Mouse (Mus musculus) forebrain, embryonic 16.5 days (tissue): ENCODE measurements around the gene Kcnab2. TPM values are rescaled to one million over a fixed set of nuclear protein-coding genes. Genes with fewer than 3 reads are reported as not detected.

Experiments
- ATAC-seq: fragments of 200-750 bp; cut with Nextera tagmentation; 2 replicates; pipeline ENCODE4 v1.8.0; 2017; ENCODE audit warnings: mild to moderate bottlenecking, moderate library complexity
- H3K27ac ChIP-seq: fragments of 300-500 bp; sonication (generic); 2 replicates; pipeline ENCODE4 v1.5.1; 2014; ENCODE audit warnings: low read length, control low read depth
- H3K27me3 ChIP-seq: fragments of 300-500 bp; sonication (generic); replicated peaks from 2 replicates; pipeline ENCODE4 v1.6.1; 2014; ENCODE audit warnings: low read length; ENCODE audit not compliant: control insufficient read depth, insufficient read depth
- H3K36me3 ChIP-seq: fragments of 300-500 bp; sonication (generic); 2 replicates; pipeline ENCODE4 v1.6.1; 2014; ENCODE audit not compliant: control insufficient read depth, insufficient read depth
- H3K4me1 ChIP-seq: fragments of 300-500 bp; sonication (generic); replicated peaks from 2 replicates; pipeline ENCODE4 v1.6.1; 2014; ENCODE audit warnings: low read length; ENCODE audit not compliant: control insufficient read depth, insufficient read depth
- H3K4me2 ChIP-seq: fragments of 300-500 bp; sonication (generic); 2 replicates; pipeline ENCODE4 v1.6.1; 2014; ENCODE audit warnings: mild to moderate bottlenecking, low read length, control low read depth
- H3K4me3 ChIP-seq: fragments of 300-500 bp; sonication (generic); replicated peaks from 2 replicates; pipeline ENCODE4 v1.5.1; 2014; ENCODE audit warnings: mild to moderate bottlenecking, low read length, control low read depth
- H3K9ac ChIP-seq: fragments of 300-500 bp; sonication (generic); replicated peaks from 2 replicates; pipeline ENCODE4 v1.6.1; 2014; ENCODE audit warnings: low read depth, low read length, control low read depth
- H3K9me3 ChIP-seq: fragments of 300-500 bp; sonication (generic); 2 replicates; pipeline ENCODE4 v1.6.1; 2016; ENCODE audit warnings: low read length; ENCODE audit not compliant: control insufficient read depth
- WGBS: fragments of 180-500 bp; shearing (Covaris S2); extraction: QIAGEN DNeasy Blood & Tissue Kit; methylation state at CpG from one replicate; pipeline ENCODE4 v1.1.7; 2014; 5-methylcytosine and 5-hydroxymethylcytosine counted together
- polyA plus RNA-seq: library from polyadenylated mRNA; unstranded; fragments of >200 nt; fragmentation: Nextera tagmentation; extraction: Ambion mirVana; gene quantifications from 2 replicates; pipeline ENCODE4 v1.2.1, GENCODE M21; 2015

Kcnab2 gene
- polyA plus RNA-seq = 15.1 and 19.2 TPM in 2 replicates

- ATAC-seq = peak; percentile 98
- H3K4me3 ChIP-seq = peak within 1 kb of the TSS; percentile 92
- no peaks in the 10 kb centered on the region for H3K36me3 ChIP-seq
- peak within 1 kb of the TSS; percentile 86 for H3K4me2 ChIP-seq
- peak within 1 kb of the TSS; percentile 93 for H3K9ac ChIP-seq
- H3K9me3 ChIP-seq = no peaks in the 10 kb centered on the region
- WGBS = under 1% methylated on average over 63 of the region's 63 CpGs
- H3K4me1 ChIP-seq = peaks cover 13% of the 10 kb centered on the region
- H3K27me3 ChIP-seq = no peaks in the 10 kb centered on the region
- peak within 1 kb of the TSS; percentile 85 for H3K27ac ChIP-seq
Measured at GRCm38 (mm10) chr4:152477466-152478223, at the start of gene Kcnab2. Gene Kcnab2, minus strand, starts transcription at chr4:152477871.

GRCm38 (mm10) chr4:152520083-152520482, 42.4 kb upstream of the Kcnab2 start:
- Histone ChIP-seq H3K9me3 (no peaks in the 10 kb centered on the region), H3K4me1 (peaks cover 2% of the 10 kb centered on the region; the same call in 1 of the 2 replicates), H3K4me2 (no peak overlapping the region), H3K27ac (no peak overlapping the region), H3K36me3 (no peaks in the 10 kb centered on the region), H3K4me3 (no peak overlapping the region), H3K9ac (no peak overlapping the region), H3K27me3 (no peaks in the 10 kb centered on the region)
- WGBS = 30% methylated on average over 6 of the region's 6 CpGs
- peak; percentile 38 for ATAC-seq

- no peak for ATAC-seq
- no peaks in the 10 kb centered on the region for H3K9me3 ChIP-seq
- no peak overlapping the region for H3K4me3 ChIP-seq
- WGBS = 92% methylated on average over 10 of the region's 10 CpGs
- no peak overlapping the region for H3K27ac ChIP-seq
- H3K9ac ChIP-seq = no peak overlapping the region
- no peaks in the 10 kb centered on the region for H3K27me3 ChIP-seq
- H3K4me1 ChIP-seq = peaks cover 2% of the 10 kb centered on the region; the same call in 1 of the 2 replicates
- H3K4me2 ChIP-seq = no peak overlapping the region
- H3K36me3 ChIP-seq = no peaks in the 10 kb centered on the region
Measured at GRCm38 (mm10) chr4:152519106-152519505, 41.4 kb upstream of the Kcnab2 start.

- Histone ChIP-seq H3K9me3 (no peaks in the 10 kb centered on the region), H3K9ac (no peak overlapping the region), H3K36me3 (no peaks in the 10 kb centered on the region), H3K27ac (no peak overlapping the region), H3K4me2 (no peak overlapping the region), H3K27me3 (no peaks in the 10 kb centered on the region), H3K4me1 (peaks cover 7% of the 10 kb centered on the region), H3K4me3 (no peak overlapping the region)
- WGBS = 77% methylated on average over 7 of the region's 7 CpGs
- no peak for ATAC-seq
Measured at GRCm38 (mm10) chr4:152514884-152515283, 37.2 kb upstream of the Kcnab2 start.

GRCm38 (mm10) chr4:152512221-152512925, 34.7 kb upstream of the Kcnab2 start:
- H3K27ac ChIP-seq = no peak overlapping the region
- peak; percentile 90 for ATAC-seq
- H3K27me3 ChIP-seq = no peaks in the 10 kb centered on the region
- H3K4me1 ChIP-seq = peaks cover 7% of the 10 kb centered on the region
- H3K36me3 ChIP-seq = no peaks in the 10 kb centered on the region
- no peak overlapping the region for H3K4me3 ChIP-seq
- no peaks in the 10 kb centered on the region for H3K9me3 ChIP-seq
- no peak overlapping the region for H3K4me2 ChIP-seq
- 17% methylated on average over 18 of the region's 18 CpGs for WGBS
- no peak overlapping the region for H3K9ac ChIP-seq

GRCm38 (mm10) chr4:152494360-152494879, 16.7 kb upstream of the Kcnab2 start:
- Histone ChIP-seq H3K9me3 (no peaks in the 10 kb centered on the region), H3K36me3 (0 out of 2 replicates have a peak, but pooled peaks cover 3% of the 10 kb centered on the region), H3K27me3 (no peaks in the 10 kb centered on the region), H3K4me1 (peaks cover 4% of the 10 kb centered on the region), H3K4me3 (no peak overlapping the region), H3K4me2 (no peak overlapping the region), H3K27ac (no peak overlapping the region), H3K9ac (no peak overlapping the region)
- WGBS = 38% methylated on average over 20 of the region's 20 CpGs
- ATAC-seq = no peak

- 54% methylated on average over 15 of the region's 15 CpGs for WGBS
Measured at GRCm38 (mm10) chr4:152491250-152491899, 13.7 kb upstream of the Kcnab2 start.

GRCm38 (mm10) chr4:152490311-152490710, 12.6 kb upstream of the Kcnab2 start:
- Histone ChIP-seq H3K27me3 (no peaks in the 10 kb centered on the region), H3K9ac (no peak overlapping the region), H3K9me3 (no peaks in the 10 kb centered on the region), H3K4me1 (peaks cover 4% of the 10 kb centered on the region; the same call in 1 of the 2 replicates), H3K27ac (no peak overlapping the region), H3K4me3 (no peak overlapping the region), H3K36me3 (no peaks in the 10 kb centered on the region), H3K4me2 (no peak overlapping the region)
- 89% methylated on average over 14 of the region's 14 CpGs for WGBS
- no peak for ATAC-seq

More at GRCm38 (mm10) chr4:152491250-152491899, 13.7 kb upstream of the Kcnab2 start:
- no peak overlapping the region for H3K4me3 ChIP-seq
- H3K9me3 ChIP-seq = no peaks in the 10 kb centered on the region
- no peak for ATAC-seq
- H3K9ac ChIP-seq = no peak overlapping the region
- H3K27ac ChIP-seq = no peak overlapping the region
- H3K4me1 ChIP-seq = peaks cover 4% of the 10 kb centered on the region
- no peaks in the 10 kb centered on the region for H3K36me3 ChIP-seq
- no peak overlapping the region for H3K4me2 ChIP-seq
- H3K27me3 ChIP-seq = no peaks in the 10 kb centered on the region

- Histone ChIP-seq H3K36me3 (no peaks in the 10 kb centered on the region), H3K27ac (no peak overlapping the region), H3K4me1 (no peaks in the 10 kb centered on the region), H3K27me3 (no peaks in the 10 kb centered on the region), H3K9me3 (no peaks in the 10 kb centered on the region), H3K4me2 (no peak overlapping the region), H3K4me3 (no peak overlapping the region), H3K9ac (no peak overlapping the region)
- no peak for ATAC-seq
- WGBS = 85% methylated on average over 10 of the region's 10 CpGs
Measured at GRCm38 (mm10) chr4:152488046-152488445, 10.4 kb upstream of the Kcnab2 start.
